Mouse (Mus musculus): Measurements from ENCODE around the gene Rftn1. TPM values are rescaled to one million over a fixed set of nuclear protein-coding genes. Genes with fewer than 3 reads are reported as not detected.

The Rftn1 gene
- total RNA-seq, 2 experiments from 2014 or later = 0.19 to 4.3 TPM

GRCm38 (mm10) chr17:50006338-50006720, 184.1 kb downstream of the Rftn1 start:
- no peak for ATAC-seq (replicated peaks; ENCODE audit: low FRiP score, poor library complexity, severe bottlenecking)

GRCm38 (mm10) chr17:50003156-50003555, 187.3 kb downstream of the Rftn1 start:
- no peak for ATAC-seq (replicated peaks; ENCODE audit: low FRiP score, poor library complexity, severe bottlenecking)

GRCm38 (mm10) chr17:50002171-50002570, 188.3 kb downstream of the Rftn1 start:
- no peak for ATAC-seq (replicated peaks; ENCODE audit: low FRiP score, poor library complexity, severe bottlenecking)

GRCm38 (mm10) chr17:50001754-50002153, 188.7 kb downstream of the Rftn1 start:
- no peak for ATAC-seq (replicated peaks; ENCODE audit: low FRiP score, poor library complexity, severe bottlenecking)

GRCm38 (mm10) chr17:50000580-50000979, 189.9 kb downstream of the Rftn1 start:
- ATAC-seq (replicated peaks; ENCODE audit: low FRiP score, poor library complexity, severe bottlenecking) = no peak

- ATAC-seq (replicated peaks; ENCODE audit: low FRiP score, poor library complexity, severe bottlenecking) = no peak
These were observed 193.8 kb downstream of the Rftn1 start for GRCm38 (mm10) chr17:49996626-49997152.

- no peak for ATAC-seq (replicated peaks; ENCODE audit: low FRiP score, poor library complexity, severe bottlenecking)
These were observed 194.4 kb downstream of the Rftn1 start for GRCm38 (mm10) chr17:49996097-49996496.

GRCm38 (mm10) chr17:49995226-49995625, 195.2 kb downstream of the Rftn1 start:
- no peak for ATAC-seq (replicated peaks; ENCODE audit: low FRiP score, poor library complexity, severe bottlenecking)

GRCm38 (mm10) chr17:49993631-49994030, 196.8 kb downstream of the Rftn1 start:
- no peak for ATAC-seq (replicated peaks; ENCODE audit: low FRiP score, poor library complexity, severe bottlenecking)

- no peak for ATAC-seq (replicated peaks; ENCODE audit: low FRiP score, poor library complexity, severe bottlenecking)
These were observed 197.6 kb downstream of the Rftn1 start for GRCm38 (mm10) chr17:49992625-49993603.

- ATAC-seq (replicated peaks; ENCODE audit: low FRiP score, poor library complexity, severe bottlenecking) = no peak
These were observed 200.9 kb downstream of the Rftn1 start for GRCm38 (mm10) chr17:49989583-49989982.

GRCm38 (mm10) chr17:49987095-49987494, 203.4 kb downstream of the Rftn1 start:
- ATAC-seq (replicated peaks; ENCODE audit: low FRiP score, poor library complexity, severe bottlenecking) = no peak

GRCm38 (mm10) chr17:49983478-49983877, 207.0 kb downstream of the Rftn1 start:
- ATAC-seq (replicated peaks; ENCODE audit: low FRiP score, poor library complexity, severe bottlenecking) = no peak

GRCm38 (mm10) chr17:49982611-49983390, 207.7 kb downstream of the Rftn1 start:
- no peak for ATAC-seq (replicated peaks; ENCODE audit: low FRiP score, poor library complexity, severe bottlenecking)

GRCm38 (mm10) chr17:49981591-49981990, 208.9 kb downstream of the Rftn1 start:
- no peak for ATAC-seq (replicated peaks; ENCODE audit: low FRiP score, poor library complexity, severe bottlenecking)

GRCm38 (mm10) chr17:49979761-49980285, 210.7 kb downstream of the Rftn1 start:
- ATAC-seq (replicated peaks; ENCODE audit: low FRiP score, poor library complexity, severe bottlenecking) = no peak

GRCm38 (mm10) chr17:49977424-49977790, 213.1 kb downstream of the Rftn1 start:
- no peak for ATAC-seq (replicated peaks; ENCODE audit: low FRiP score, poor library complexity, severe bottlenecking)

- no peak for ATAC-seq (replicated peaks; ENCODE audit: low FRiP score, poor library complexity, severe bottlenecking)
These were observed 213.6 kb downstream of the Rftn1 start for GRCm38 (mm10) chr17:49976678-49977423.

- ATAC-seq (replicated peaks; ENCODE audit: low FRiP score, poor library complexity, severe bottlenecking) = no peak
These were observed 215.0 kb downstream of the Rftn1 start for GRCm38 (mm10) chr17:49975481-49975880.

GRCm38 (mm10) chr17:49974996-49975395, 215.5 kb downstream of the Rftn1 start:
- ATAC-seq (replicated peaks; ENCODE audit: low FRiP score, poor library complexity, severe bottlenecking) = no peak
